ENCODE assay signal across 9 mouse cellular contexts in the genomic region with DNA sequence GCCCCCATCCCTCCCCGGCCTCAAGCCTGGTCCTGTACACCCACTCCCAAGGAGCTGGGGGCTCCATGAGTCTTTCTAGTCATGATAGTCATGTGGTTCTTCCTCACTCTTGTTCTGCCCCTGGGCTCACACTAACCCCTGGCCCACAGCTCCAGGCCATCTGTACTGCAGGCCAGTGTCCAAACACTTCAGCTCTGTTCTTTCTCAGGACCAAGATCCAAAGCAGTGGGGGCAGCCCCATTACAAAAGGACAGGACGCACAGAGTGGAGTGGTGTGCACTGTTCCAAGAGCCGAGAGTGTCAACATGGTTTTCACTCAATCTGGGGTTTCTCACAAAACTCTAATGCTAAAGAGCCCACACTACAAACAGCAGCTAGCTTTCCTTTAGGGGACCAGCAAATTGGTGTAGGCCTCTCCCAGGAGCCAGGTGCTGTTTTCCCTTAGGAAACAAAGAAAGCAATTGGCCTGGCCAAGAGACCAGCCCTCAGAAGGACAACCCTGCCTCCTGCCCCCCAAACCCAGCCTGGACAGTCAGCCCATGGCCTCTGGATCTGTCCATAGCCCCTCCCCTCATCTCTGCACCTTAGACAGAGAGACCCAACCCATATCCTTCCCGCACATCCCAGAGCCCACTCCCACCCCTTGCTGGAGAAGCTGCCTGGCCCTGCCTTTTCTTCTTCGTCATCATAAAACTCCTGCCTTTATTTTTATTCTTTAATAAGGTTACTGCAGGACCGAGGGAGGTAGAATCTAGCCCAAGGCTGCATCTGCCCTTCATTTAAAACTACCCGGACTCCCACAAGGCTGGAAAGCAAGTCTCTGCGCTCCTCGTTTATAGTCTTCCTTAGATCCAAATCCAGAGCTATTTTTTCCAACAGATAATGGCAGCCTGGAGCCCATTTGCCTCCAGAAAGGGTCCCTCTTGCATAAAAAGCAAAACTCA.
DNase-seq lines count a peak whose midpoint lies in the region; ATAC-seq lines count a peak whose summit lies in the region.
"Had no signal": no experiment of that assay in that cellular context is flagged by ENCODE, and none has a peak within 500 bp of the region (broad histone marks: within the 10 kb centered on the region; RNA-seq: fewer than 3 reads in every experiment).

No protein-coding gene starts in this region.

- peaks cover 8% of the 10 kb centered on the region for H3K4me1 ChIP-seq in heart, embryonic 12.5 days (replicated peaks)
- H3K4me1 ChIP-seq in limb, embryonic 13.5 days = peaks cover 19% of the 10 kb centered on the region

- H3K36me3 ChIP-seq in heart, embryonic 12.5 days = no peaks in the 10 kb centered on the region
- H3K36me3 ChIP-seq in limb, embryonic 13.5 days = no peaks in the 10 kb centered on the region

- no peak overlapping the region for H3K4me3 ChIP-seq in heart, embryonic 12.5 days
- H3K4me3 ChIP-seq in limb, embryonic 13.5 days = no peak overlapping the region

- H3K27ac ChIP-seq in heart, embryonic 12.5 days (ENCODE audit: poor library complexity, severe bottlenecking) = no peak overlapping the region
- peak overlapping the region; percentile 82 for H3K27ac ChIP-seq in limb, embryonic 13.5 days

- no peak for ATAC-seq in heart, embryonic 12.5 days (ENCODE audit: insufficient number of reproducible peaks, low FRiP score)
- peak; percentile 49; the same call in 1 of the 2 replicates for ATAC-seq in limb, embryonic 13.5 days (ENCODE audit: low FRiP score, low read depth)
- ATAC-seq in activated CD4-positive, CD25-positive, alpha-beta regulatory T cell, adult 4 months = no peak

- H3K4me2 ChIP-seq in heart, embryonic 12.5 days = no peak overlapping the region
- H3K4me2 ChIP-seq in limb, embryonic 13.5 days (replicated peaks) = no peak overlapping the region

- peak; percentile 98 for DNase-seq in heart, adult 11 months
- peak; percentile 25 for DNase-seq in testis, postnatal 14 days (ENCODE audit: low spot score)
- no peak for DNase-seq in testis, postnatal 10 days (ENCODE audit: low spot score)
- DNase-seq in adrenal gland, adult 8-10 months = no peak
- no peak for DNase-seq in left cerebral cortex, postnatal 25 days (ENCODE audit: low spot score in 2 of 2)
- DNase-seq: B cell, adult 2 months had no signal

- 74% methylated on average over 9 of the region's 9 CpGs for whole genome bisulfite sequencing in heart, embryonic 12.5 days
- 58% methylated on average over 9 of the region's 9 CpGs for WGBS in limb, embryonic 13.5 days

- H3K9ac ChIP-seq in heart, embryonic 12.5 days = no peak overlapping the region
- no peak overlapping the region for H3K9ac ChIP-seq in limb, embryonic 13.5 days

- H3K9me3 ChIP-seq in heart, embryonic 12.5 days (replicated peaks) = no peaks in the 10 kb centered on the region
- no peaks in the 10 kb centered on the region for H3K9me3 ChIP-seq in limb, embryonic 13.5 days

- intact Hi-C loops in left cerebral cortex, postnatal 25 days (cut with DNase I) = no loop called here

- no peaks in the 10 kb centered on the region for H3K27me3 ChIP-seq in heart, embryonic 12.5 days (replicated peaks)
- H3K27me3 ChIP-seq in limb, embryonic 13.5 days = no peaks in the 10 kb centered on the region

Comparison
In these comparisons a context has a peak if more than half of its experiments do, and no peak if none do; other contexts are left out.
1. DNase-seq: peak in heart, adult 11 months (single experiment) and testis, postnatal 14 days (single experiment); none in testis, postnatal 10 days (single experiment), adrenal gland, adult 8-10 months (single experiment) and left cerebral cortex, postnatal 25 days (0 of 2).